Mouse (Mus musculus): ENCODE measurements around the gene Olfr1043. TPM values are rescaled to one million over a fixed set of nuclear protein-coding genes. Genes with fewer than 3 reads are reported as not detected.
"Not testable (repeated sequence)": the region's sequence is repeated elsewhere in the genome, so short reads cannot be mapped to it uniquely, and the experiment has no call there.

Gene Olfr1043
- total RNA-seq (2017) = not detected in 3 replicates

DNA sequence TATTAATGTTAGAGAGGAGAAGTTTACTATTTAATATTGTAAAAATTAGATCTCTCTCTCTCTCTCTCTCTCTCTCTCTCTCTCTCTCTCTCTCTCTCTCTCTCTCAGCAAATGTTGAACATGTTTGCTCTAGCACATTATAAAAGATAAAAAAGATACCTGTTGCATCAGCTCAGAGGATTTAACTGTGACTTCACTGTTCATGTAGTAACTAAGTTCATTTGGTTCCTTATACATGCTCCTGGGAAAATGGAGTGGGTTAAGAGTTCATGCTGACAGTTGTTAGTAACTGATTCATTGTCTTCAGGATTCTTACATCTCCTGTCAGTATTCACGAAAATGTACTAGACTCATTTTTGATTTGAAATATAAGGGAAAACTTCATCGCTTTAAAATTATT lies at the start of gene Olfr1043:
Gene Olfr1043 (minus strand): TSS at position 101 of the 400 bp plus-strand sequence.
- ATAC-seq (replicated peaks; ENCODE audit: insufficient number of reproducible peaks, low FRiP score, low TSS enrichment, poor library complexity, severe bottlenecking) = no peak

DNA sequence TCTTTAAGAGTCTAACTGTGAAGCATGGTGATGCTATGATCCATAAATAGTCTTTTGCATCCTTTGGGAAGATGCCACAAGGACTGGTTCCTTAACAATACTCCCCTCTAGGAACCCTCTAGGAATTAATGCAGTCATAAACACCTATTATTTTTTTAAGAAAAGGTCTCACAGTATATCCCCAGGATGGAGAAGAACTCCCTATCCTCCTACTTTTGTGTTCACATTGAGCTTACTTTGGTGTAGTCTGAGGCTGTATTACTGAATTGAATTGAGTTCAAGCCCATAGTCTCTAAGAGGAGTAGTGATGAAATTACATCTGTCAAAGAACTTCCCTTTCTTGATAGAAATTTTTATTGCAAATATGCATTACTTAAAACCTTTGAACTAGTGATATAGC lies 35.6 kb upstream of the Olfr1043 start, which contains the start of gene Olfr1045:
Gene Olfr1045 (minus strand): TSS at position 101 of the 400 bp plus-strand sequence.
- ATAC-seq (replicated peaks; ENCODE audit: insufficient number of reproducible peaks, low FRiP score, low TSS enrichment, poor library complexity, severe bottlenecking) = no peak

DNA sequence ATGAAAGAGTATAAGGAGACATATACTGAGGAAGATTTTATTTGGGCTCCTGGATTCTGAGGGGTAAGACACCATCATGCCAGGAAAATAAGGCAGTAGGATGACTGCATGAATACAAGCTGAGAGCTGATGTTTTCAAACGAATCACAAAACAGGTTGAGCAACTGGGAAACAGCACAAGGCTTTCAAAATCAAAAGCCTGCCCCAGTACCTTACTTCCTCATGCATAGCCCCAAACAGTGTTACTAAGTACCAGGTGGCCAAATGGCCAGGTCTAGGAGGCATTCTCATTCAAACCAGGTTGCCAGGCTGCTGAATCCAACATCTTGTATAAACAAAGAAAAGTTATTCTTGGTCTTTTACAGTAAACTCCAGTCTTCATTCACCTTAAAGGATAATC lies 28.5 kb upstream of the Olfr1043 start:
- no peak for ATAC-seq (replicated peaks; ENCODE audit: insufficient number of reproducible peaks, low FRiP score, low TSS enrichment, poor library complexity, severe bottlenecking)

DNA sequence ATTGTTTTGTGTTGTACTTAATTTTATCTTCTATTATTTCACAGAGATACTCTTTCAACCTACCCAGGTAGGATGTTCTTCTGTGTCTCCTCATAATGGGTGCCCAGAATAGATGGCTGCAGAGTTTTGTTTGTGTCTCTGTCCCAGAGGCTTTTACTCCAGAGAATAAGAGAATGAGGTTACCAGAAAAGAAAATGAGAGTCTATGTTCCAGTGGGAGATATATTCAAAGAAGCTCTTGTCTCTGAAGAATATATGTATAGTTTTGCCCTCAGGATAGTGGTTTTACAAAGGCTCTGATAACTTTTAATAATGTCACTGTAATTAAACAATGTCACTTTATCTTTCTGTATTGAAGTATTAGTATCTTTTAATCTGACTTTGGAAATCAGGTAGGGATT lies 18.3 kb upstream of the Olfr1043 start, which contains the start of gene Olfr52:
Gene Olfr52 (minus strand): TSS at position 101 of the 400 bp plus-strand sequence.
- no peak for ATAC-seq (replicated peaks; ENCODE audit: insufficient number of reproducible peaks, low FRiP score, low TSS enrichment, poor library complexity, severe bottlenecking)

DNA sequence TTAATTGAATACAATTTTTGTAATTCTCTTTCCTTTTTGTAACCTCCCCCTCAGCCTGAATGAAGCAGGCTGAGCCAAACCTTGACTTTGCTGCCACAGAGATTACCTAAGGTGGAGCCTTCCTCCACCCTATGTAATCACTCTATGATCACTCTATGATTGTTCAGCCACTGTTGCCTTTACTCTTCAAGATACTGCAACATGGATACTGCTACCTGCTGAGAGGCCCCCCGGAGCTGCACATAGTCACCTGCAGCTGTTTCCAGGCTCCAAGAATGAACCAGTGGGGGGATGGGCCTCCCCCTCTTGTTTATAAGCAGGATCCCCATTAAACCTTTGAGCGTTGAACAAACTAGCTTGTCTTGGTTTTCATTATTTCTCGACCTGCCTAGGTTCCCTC lies 12.6 kb upstream of the Olfr1043 start:
- ATAC-seq (replicated peaks; ENCODE audit: insufficient number of reproducible peaks, low FRiP score, low TSS enrichment, poor library complexity, severe bottlenecking) = no peak

DNA sequence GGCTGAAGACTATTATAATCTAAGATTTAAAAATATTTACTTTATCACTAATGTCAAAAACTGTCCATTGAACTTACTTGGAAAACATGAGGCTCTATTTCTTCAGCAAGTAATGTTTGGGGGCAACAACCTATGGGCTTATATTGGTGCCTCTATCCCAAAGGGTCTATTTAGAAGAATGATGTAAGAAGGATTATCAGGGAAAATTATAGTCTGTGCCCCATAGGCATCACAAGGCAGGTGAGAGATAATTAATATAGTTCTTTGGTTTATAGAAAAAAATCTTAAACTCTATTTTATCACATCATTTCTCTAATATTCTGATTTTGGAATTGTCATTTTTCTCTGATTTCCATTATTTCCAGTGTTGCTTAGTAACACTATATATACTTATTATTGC lies 10.4 kb upstream of the Olfr1043 start, which contains the start of gene Olfr1044:
Gene Olfr1044 (minus strand): TSS at position 101 of the 400 bp plus-strand sequence.
- ATAC-seq (replicated peaks; ENCODE audit: insufficient number of reproducible peaks, low FRiP score, low TSS enrichment, poor library complexity, severe bottlenecking) = no peak

DNA sequence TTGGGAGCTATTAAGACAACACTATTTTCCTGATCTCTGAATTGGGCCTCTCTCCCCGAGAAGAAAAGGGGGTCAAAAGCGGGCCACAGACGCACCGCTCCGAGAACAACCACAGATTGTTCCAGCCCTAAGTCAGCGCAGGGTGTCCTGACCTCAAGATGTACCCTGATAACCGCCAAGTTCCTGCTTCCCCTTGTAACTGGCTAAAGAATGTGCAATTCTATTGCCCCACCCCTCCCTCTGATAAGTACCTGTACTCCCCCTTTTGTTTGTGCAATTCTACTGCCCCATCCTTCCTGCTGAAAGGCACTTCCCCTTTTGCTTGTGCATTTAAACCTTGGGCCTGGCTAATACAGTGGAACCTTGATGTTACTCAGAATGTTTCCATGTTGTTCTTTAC lies 8.1 kb upstream of the Olfr1043 start:
- ATAC-seq (replicated peaks; ENCODE audit: insufficient number of reproducible peaks, low FRiP score, low TSS enrichment, poor library complexity, severe bottlenecking) = not testable (repeated sequence)

DNA sequence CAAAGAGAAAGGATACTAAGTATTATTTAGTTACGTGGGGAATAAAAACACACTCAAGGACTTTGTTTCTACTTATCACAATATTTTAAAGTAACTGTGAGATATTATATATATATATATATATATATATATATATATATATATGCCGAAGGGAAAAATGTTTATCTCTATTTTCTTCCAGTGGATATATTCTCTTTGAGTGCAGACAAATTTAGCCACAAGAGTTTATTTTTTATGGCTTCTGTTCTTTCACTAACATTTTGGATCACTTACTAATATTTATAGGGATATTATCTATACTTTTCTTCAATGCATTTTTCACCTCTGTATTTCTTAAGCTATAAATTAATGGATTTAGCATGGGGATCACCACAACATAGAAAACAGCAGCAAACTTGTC lies 5.6 kb downstream of the Olfr1043 start, which contains the start of gene Olfr1042:
Gene Olfr1042 (minus strand): TSS at position 101 of the 400 bp plus-strand sequence.
- ATAC-seq (replicated peaks; ENCODE audit: insufficient number of reproducible peaks, low FRiP score, low TSS enrichment, poor library complexity, severe bottlenecking) = no peak

DNA sequence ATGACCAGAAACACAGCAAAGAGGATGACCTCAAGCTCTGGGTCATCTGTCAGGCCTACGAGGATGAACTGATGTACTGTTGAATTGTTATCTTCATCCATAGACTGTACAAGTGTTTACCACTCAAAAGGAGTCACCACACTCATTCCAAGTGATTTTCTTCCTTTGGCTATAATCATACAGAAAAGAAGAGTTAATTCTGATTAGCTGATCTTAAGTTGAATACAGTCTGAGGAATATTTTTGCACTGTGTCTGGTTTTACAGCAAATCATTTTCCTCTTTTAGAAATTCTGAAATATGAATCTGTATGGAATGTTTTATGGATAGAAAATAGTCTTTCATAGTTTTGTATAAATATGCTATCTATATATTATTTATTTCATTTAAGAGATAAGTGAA lies 20.7 kb downstream of the Olfr1043 start, which contains the start of gene Olfr1040:
Gene Olfr1040 (minus strand): TSS at position 101 of the 400 bp plus-strand sequence.
- no peak for ATAC-seq (replicated peaks; ENCODE audit: insufficient number of reproducible peaks, low FRiP score, low TSS enrichment, poor library complexity, severe bottlenecking)

DNA sequence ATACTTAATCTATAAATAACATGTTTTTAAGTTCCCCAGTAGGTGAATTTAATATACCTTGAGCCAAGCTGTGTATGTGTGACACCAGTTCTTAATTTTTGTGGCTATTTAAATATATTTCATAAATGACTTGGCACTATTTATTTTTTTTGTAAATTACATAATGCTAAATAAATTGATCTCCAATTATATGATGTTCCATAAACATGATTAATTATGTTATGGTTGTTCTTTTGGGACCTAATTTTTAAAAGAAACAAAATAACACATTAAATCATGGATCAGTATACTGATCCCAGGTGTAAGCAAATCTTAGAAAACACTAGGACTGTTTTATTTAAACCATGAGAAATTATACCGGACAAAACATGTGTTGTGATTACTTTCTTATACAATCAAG lies 31.5 kb downstream of the Olfr1043 start, which contains the start of gene Olfr1039:
Gene Olfr1039 (minus strand): TSS at position 101 of the 400 bp plus-strand sequence.
- no peak for ATAC-seq (replicated peaks; ENCODE audit: insufficient number of reproducible peaks, low FRiP score, low TSS enrichment, poor library complexity, severe bottlenecking)

Other genes with a start within 250 kb of the Olfr1043 start
- not detected in 3 replicates for gene Olfr1026, start 246.0 kb downstream of the Olfr1043 start, total RNA-seq (2017)
- not detected in 3 replicates for gene Olfr1028, start 217.1 kb downstream of the Olfr1043 start, total RNA-seq (2017)
- not detected in 3 replicates for gene Olfr1029, start 193.6 kb downstream of the Olfr1043 start, total RNA-seq (2017)
- gene Olfr1030, start 188.2 kb downstream of the Olfr1043 start, total RNA-seq (2017) = not detected in 3 replicates
- gene Olfr1031, start 177.2 kb downstream of the Olfr1043 start, total RNA-seq (2017) = not detected in 3 replicates
- not detected in 3 replicates for gene Olfr1032, start 162.0 kb downstream of the Olfr1043 start, total RNA-seq (2017)
- gene Olfr1033, start 146.9 kb downstream of the Olfr1043 start, total RNA-seq (2017) = 0.19 to 0.39 TPM in 2 of 3 replicates, not detected in the other
- not detected in 3 replicates for gene Olfr1034, start 121.7 kb downstream of the Olfr1043 start, total RNA-seq (2017)
- not detected in 3 replicates for gene Olfr1036, start 93.5 kb downstream of the Olfr1043 start, total RNA-seq (2017)
- not detected in 3 replicates for gene Olfr1037, start 80.1 kb downstream of the Olfr1043 start, total RNA-seq (2017)
- not detected in 3 replicates for gene Olfr1039, start 31.6 kb downstream of the Olfr1043 start, total RNA-seq (2017)
- gene Olfr1040, start 20.8 kb downstream of the Olfr1043 start, total RNA-seq (2017) = not detected in 3 replicates
- gene Olfr1042, start 5.7 kb downstream of the Olfr1043 start, total RNA-seq (2017) = not detected in 3 replicates
- gene Olfr1044, start 10.3 kb upstream of the Olfr1043 start, total RNA-seq (2017) = not detected in 3 replicates
- not detected in 3 replicates for gene Olfr52, start 18.2 kb upstream of the Olfr1043 start, total RNA-seq (2017)
- not detected in 3 replicates for gene Olfr1045, start 35.5 kb upstream of the Olfr1043 start, total RNA-seq (2017)
- gene Olfr1046, start 51.8 kb upstream of the Olfr1043 start, total RNA-seq (2017) = not detected in 3 replicates
- not detected in 3 replicates for gene Olfr1047, start 63.9 kb upstream of the Olfr1043 start, total RNA-seq (2017)
- gene Olfr1048, start 72.8 kb upstream of the Olfr1043 start, total RNA-seq (2017) = not detected in 3 replicates
- gene Olfr1049, start 90.8 kb upstream of the Olfr1043 start, total RNA-seq (2017) = not detected in 3 replicates
- gene Olfr1051, start 111.6 kb upstream of the Olfr1043 start, total RNA-seq (2017) = not detected in 3 replicates
- not detected in 3 replicates for gene Olfr1052, start 124.9 kb upstream of the Olfr1043 start, total RNA-seq (2017)
- not detected in 3 replicates for gene Olfr1053, start 147.8 kb upstream of the Olfr1043 start, total RNA-seq (2017)
- gene Olfr1054, start 167.9 kb upstream of the Olfr1043 start, total RNA-seq (2017) = not detected in 3 replicates
- gene Olfr1055, start 182.8 kb upstream of the Olfr1043 start, total RNA-seq (2017) = not detected in 3 replicates
- gene Olfr1056, start 194.9 kb upstream of the Olfr1043 start, total RNA-seq (2017) = 0.64 TPM in 1 of 3 replicates, not detected in the others
- not detected in 3 replicates for gene Olfr1057, start 210.9 kb upstream of the Olfr1043 start, total RNA-seq (2017)
- gene Olfr1058, start 221.0 kb upstream of the Olfr1043 start, total RNA-seq (2017) = not detected in 3 replicates
- gene Olfr1061, start 246.5 kb upstream of the Olfr1043 start, total RNA-seq (2017) = not detected in 3 replicates